Mouse (Mus musculus): ENCODE results near the gene Lrp6.

The Lrp6 gene

DNA sequence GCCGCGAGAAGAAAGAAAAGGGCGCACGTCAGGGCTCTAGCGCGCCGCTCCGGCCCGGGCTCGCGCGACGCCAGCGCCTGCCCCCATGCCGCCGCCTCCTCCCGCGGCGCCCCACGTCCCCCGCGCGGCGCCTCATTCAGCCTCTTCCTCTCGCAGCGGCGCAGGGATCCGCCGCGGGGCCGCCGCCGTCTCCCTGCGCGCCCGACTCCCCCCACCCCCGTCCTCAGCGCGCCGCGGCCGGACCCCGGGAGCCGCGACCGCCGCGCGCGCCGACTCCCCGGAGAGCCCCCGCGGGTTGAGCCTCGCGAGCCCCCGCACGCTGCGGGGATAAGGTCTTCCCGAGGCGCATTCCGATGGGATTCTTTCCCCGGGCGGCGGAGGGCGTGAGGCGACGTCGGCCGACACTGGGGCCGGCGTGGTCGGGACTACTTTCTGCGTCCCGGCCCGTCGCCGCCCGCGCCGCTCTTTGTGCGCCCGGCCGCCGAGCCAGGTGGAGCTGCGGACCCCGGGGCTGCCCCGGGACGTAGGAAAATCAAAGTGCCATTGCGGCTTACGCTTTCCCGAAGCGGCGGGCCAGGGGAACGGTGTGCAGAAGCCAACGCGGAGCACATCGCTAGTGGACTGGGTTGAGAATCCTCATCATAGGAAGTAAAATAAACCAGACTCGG lies at the start of gene Lrp6:
Lrp6 (minus strand) TSS at position 148 of the 668 bp plus-strand sequence.
- peak; percentile 96 for ATAC-seq (ENCODE audit: low TSS enrichment)

DNA sequence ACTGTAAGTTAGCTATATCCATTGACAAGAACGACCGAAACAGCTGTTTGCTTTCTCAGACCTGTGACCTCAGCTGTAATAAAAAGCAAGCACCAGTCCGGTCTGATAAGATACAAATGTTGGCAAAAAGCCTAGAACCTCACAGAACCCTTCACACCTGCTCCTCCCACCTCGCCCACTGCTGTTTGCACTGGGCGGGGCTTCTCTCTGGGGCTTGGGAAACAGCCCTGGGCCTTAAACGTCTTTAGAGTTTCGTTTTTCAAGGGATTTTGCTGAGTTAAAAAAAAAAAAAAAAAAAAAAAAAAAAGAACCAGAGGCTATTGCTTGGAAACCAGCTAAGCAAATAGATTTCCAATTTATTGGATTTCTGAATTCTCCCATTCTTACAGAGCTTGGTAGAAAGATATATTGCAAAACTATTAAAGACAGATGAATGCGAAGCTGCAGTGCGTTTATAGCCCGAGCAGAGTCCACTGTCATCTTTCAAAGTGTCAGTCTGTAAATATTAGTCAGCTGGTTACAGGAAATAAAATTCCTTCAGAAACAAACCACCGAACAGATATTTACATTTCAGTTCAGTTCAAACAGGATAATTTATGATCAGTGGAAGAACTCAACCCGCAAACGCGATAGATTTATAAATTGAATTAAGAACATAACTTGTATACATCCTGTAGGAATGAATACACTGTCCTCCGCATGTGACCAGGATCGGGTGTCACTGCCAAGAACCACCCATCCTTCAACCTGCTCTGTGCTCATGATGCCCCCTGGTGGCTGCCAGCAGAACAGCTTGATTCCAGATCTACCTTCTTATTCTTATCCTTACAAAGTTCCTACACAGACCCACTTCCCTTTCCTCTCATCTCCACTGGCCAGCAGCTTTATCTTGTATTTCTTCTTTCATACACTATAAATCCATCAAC lies 48.2 kb upstream of the Lrp6 start:
- ATAC-seq (ENCODE audit: low TSS enrichment) = peak; percentile 75

- ATAC-seq (ENCODE audit: low TSS enrichment) = no peak
Observed at GRCm38 (mm10) chr6:134614322-134614721, 47.6 kb upstream of the Lrp6 start.

GRCm38 (mm10) chr6:134611896-134612295 lies 45.1 kb upstream of the Lrp6 start:
- no peak for ATAC-seq (ENCODE audit: low TSS enrichment)

GRCm38 (mm10) chr6:134610380-134610779 lies 43.6 kb upstream of the Lrp6 start:
- peak; percentile 69 for ATAC-seq (ENCODE audit: low TSS enrichment)

DNA sequence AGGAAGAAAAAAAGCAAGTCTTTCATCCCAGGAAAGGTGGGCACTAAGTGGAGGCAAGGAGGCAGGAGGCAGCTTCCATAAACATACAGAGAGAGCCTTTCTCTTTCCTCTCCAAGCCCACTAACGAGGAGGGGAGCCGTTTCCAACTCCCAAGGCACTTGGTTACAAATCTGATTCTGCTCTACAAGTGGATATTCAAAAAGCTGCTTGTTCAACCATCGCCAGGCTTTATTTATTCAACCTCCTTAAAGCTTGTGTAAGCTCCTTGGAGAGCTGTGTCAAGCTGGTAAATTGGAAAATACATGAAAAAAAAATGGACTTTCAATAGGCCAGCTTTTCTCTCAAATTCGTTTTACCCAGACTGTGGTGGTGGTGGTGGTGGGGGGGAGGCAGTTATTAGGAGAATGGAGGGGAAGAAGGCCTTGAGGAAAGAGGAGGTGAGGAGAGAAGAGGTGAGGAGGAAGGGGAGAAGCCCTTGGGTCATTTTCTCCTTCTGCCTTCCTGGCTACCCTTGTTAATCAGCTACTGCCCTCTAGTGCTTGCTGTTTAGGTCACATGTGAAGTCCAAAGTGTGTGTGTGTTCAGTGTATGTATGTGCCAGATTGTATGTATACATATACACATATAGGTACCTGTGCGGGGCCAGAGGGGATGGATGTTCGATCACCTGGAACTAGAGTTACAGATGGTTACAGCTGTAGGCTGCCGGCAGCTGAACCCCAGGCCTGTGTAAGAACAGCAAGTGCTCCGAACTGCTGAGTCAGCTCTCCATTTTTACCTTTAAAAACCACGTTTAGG lies 40.4 kb upstream of the Lrp6 start:
- peak; percentile 42; the same call in 1 of the 2 replicates for ATAC-seq (ENCODE audit: low TSS enrichment)

GRCm38 (mm10) chr6:134606540-134606939 lies 39.8 kb upstream of the Lrp6 start:
- ATAC-seq (ENCODE audit: low TSS enrichment) = no peak

DNA sequence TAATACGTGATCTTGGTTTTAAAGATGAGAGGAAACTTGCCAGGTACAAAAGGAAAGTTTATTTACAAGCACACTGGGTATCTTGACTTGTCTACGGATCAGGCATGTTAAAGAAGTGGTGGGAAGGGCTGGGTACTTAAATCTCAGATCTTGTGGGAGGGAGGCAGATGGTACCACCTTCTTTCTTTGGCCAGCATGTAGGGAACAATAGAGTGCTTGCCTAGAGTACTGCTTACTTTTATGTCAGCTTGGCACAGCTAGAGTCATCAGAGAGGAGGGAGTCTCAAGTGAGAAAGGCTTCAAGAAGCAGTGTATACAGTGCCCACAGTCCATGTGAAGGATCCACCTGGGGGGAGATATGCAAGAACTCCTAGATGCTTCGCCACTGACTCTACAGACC lies 38.4 kb upstream of the Lrp6 start:
- peak; percentile 78 for ATAC-seq (ENCODE audit: low TSS enrichment)

DNA sequence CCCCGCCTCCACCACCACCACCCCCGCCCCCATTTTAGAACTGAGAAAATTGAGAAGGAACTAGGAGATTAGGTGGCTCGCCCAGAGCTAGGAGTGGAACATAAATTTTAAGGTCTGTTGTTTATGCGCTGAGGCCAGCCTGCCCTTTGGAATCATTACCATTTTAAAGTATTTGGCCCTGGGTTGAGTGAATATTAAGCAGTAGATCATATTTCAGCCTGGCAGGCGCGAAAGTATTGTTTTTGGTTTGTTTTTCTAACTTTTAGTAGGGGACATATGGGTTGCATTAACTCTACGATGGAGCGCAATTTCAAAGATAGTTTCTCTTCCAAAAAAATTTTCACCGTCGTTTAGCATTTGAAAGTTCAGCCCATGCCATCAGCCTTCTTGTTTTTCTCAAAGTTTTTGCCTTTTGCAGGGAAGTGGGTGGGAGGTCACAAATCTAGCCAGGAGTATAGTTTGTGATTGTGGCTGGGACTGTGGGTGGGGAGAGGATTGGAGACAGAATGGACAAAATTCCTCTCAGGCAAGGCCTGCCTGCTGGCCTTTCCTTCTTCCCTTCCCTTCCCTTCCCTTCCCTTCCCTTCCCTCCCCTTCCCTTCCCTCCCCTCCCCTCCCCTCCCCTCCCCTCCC lies 35.7 kb upstream of the Lrp6 start:
- no peak for ATAC-seq (ENCODE audit: low TSS enrichment)

DNA sequence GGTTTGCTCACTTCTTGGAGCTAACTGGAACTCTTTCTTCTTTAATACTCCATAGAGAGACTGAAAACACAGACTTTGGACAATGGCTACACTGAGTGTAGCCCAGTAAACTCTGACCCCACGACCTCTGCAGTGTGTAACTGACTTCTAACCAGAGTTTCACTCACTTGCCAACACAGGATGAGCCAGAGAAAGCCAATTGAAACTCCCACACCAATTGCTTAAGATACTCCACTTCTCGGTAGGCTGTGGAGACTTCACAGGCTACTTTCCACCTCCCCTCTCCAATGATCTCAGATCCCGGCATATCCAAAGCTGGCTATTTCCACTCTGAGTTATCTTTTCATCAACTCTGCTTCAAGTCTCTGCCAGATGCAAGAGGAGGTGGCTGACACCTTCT lies 35.0 kb upstream of the Lrp6 start:
- 0 out of 2 replicates have a peak, but pooled peaks have one; percentile 40 for ATAC-seq (ENCODE audit: low TSS enrichment)

DNA sequence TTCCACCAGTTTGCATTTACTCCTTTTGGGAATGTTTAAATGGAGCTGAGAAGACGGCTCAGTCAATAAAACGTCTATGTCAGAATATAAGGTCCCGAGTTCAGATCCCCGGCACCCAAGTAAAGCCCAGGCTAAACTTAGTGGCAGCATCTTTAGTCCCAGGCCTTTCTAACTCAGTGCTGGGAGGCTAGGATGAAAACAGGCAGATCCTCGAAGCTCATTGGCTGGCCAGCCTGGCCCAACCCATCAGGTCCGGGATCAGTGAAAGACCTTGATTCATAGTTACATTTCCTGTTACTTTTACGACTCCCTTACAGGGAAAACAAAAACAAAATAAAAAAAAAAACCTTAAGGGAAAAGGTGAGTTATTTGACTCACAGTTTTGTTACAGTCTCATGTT lies 34.4 kb upstream of the Lrp6 start:
- ATAC-seq (ENCODE audit: low TSS enrichment) = no peak

DNA sequence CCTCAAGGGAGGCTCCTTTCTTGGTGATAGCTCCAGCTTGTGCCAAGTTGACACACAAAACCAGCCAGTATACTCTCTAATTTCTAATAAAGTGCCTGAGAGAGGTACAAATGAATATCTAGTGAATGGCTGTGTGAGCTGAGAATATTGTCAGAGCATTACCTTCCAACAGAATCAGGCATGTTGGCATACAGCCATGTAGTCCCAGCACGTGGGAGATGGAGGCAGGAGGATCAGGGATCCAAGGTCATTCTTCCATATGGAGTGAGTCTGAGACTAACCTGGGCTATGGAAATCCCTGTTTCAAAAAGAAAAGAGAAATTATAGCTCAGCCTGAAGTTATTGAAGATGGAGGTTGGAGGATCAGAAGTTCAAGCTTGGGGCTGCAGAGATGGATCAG lies 32.5 kb upstream of the Lrp6 start:
- no peak for ATAC-seq (ENCODE audit: low TSS enrichment)

GRCm38 (mm10) chr6:134597651-134598229 lies 31.0 kb upstream of the Lrp6 start:
- peak; percentile 92 for ATAC-seq (ENCODE audit: low TSS enrichment)

DNA sequence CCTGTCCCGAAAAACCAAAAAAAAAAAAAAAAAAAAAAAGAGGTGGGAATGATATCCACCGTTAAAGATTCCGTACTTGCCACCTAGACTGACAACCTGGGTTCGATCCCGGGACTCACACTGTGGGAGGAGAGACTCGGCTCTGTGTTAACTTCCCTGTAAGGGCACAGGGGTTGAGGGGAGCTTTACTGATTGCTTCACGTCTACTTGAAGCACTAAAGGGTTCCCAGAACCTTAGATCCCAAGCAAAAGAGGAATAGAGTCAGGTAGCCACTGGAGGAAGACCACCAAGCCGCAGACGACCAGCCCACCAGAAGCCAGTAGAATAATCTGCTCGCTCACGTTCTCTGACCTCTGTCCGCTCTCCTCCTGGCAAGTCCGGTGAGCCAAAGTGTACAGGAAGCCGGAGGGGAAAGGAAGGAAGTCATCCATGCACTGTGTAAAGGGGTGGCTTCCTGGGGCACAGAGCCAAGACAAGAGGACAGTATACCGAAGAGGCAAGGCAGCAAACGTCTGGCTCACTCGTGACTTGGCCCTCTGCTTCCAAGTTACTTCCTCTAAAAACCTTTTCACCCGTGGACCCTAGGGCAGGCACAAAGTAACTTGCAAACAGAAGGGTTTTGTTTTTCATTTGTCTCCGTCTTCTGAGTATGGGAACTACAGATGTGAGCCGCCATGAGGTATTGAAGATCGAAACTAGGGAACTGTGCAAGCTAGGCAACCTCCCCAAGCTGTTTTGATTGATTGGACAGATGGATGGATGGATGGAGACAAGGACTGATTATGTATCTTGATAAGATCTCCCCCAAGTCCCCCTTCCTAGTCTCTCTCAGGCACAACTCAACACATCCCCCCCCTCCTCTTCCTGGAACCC lies 28.0 kb upstream of the Lrp6 start:
- no peak for ATAC-seq (ENCODE audit: low TSS enrichment)

DNA sequence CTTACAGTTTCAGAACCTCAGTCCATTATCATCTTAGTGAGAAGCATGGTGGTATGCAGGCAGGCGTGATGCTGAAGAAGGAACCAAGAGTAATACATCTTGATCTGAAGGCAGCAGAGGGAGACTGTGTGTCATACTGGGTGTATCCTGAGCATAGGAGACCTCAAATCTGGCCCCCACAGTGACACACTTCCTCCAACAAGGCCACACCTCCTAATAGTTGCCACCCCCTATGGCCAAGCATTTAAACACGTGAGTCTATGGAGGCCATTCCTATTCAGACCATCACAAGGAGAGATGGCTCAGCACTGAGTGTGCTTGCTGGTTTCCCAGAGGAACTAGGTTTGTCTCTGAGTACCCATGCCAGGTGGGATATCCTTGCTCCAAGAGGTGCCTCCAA lies 24.8 kb upstream of the Lrp6 start:
- no peak for ATAC-seq (ENCODE audit: low TSS enrichment)

- ATAC-seq (ENCODE audit: low TSS enrichment) = no peak
Observed at GRCm38 (mm10) chr6:134586241-134586640, 19.5 kb upstream of the Lrp6 start.

- ATAC-seq (ENCODE audit: low TSS enrichment) = no peak
Observed at GRCm38 (mm10) chr6:134584616-134585015, 17.9 kb upstream of the Lrp6 start.

GRCm38 (mm10) chr6:134582110-134582509 lies 15.3 kb upstream of the Lrp6 start:
- ATAC-seq (ENCODE audit: low TSS enrichment) = no peak

DNA sequence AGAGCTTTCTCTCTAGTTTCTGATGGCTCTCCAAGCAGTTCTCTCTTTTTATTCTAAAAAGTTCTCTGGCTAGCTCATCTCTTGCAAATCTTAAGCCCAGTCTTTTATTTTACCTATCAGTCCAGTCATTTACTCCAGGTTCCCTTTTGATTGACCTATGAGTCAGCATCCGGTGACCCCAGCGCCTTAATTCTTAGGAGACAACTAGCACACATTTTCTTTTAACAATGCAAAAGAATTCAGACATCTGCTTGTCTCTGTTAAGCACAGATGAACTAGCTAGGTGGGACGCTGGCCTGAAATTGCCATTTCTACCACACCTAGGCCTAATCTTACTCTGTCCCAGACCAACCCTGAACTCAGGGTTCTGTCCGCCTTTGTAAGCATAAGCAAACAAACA lies 12.7 kb upstream of the Lrp6 start:
- no peak for ATAC-seq (ENCODE audit: low TSS enrichment)

- ATAC-seq (ENCODE audit: low TSS enrichment) = no peak
Observed at GRCm38 (mm10) chr6:134578039-134578438, 11.3 kb upstream of the Lrp6 start.
